Mouse (Mus musculus) spleen, postnatal 10 days (tissue): Measurements from ENCODE around the gene Rsph10b.
"Not testable (repeated sequence)": the region's sequence is repeated elsewhere in the genome, so short reads cannot be mapped to it uniquely, and the experiment has no call there.

ENCODE experiments used
- DNase-seq, 2 experiments: peaks; one replicate each; pipeline ENCODE4 v3.0.0; 2021 to 2022; ENCODE audit warnings: low spot score in 2 of 2

Rsph10b gene

DNA sequence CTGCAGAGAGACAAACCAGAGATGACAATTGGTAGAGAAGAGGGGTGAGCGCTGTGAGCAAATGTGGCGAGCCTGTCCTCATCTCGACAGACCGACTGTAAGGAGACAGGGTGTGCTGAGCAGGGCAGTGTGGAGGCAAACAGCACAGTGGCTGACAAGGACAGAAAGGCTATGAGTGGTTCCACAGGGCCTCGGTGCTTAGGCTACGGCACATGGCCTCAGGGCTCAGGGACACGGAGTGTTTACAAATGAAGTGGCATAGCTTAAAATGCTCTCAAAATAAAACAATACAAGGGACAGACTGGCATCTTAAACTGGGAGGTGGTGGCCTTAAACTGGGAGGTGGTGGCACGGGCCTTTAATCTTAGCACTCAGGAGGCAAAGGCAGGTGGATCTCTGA lies 60.4 kb downstream of the Rsph10b start:
- no peak for DNase-seq

DNA sequence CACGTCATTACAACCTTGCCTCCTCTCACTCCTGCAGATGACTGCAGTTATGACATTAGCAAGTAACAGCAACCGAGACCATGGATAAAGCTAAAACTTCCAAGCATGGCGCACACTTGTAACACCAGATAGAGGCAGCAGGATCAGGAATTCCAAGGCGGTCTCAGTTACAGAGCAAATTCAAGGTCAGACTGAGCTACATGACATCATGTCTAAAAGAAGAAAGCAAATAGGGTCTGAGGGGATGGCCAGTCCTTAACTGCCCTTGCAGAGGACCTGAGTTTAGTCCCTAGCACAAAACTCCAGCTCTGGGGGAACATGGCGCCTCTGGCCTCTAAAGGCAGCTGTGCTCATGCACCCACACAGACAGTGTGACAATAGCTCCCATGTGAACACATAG lies 61.0 kb downstream of the Rsph10b start:
- no peak for DNase-seq

DNA sequence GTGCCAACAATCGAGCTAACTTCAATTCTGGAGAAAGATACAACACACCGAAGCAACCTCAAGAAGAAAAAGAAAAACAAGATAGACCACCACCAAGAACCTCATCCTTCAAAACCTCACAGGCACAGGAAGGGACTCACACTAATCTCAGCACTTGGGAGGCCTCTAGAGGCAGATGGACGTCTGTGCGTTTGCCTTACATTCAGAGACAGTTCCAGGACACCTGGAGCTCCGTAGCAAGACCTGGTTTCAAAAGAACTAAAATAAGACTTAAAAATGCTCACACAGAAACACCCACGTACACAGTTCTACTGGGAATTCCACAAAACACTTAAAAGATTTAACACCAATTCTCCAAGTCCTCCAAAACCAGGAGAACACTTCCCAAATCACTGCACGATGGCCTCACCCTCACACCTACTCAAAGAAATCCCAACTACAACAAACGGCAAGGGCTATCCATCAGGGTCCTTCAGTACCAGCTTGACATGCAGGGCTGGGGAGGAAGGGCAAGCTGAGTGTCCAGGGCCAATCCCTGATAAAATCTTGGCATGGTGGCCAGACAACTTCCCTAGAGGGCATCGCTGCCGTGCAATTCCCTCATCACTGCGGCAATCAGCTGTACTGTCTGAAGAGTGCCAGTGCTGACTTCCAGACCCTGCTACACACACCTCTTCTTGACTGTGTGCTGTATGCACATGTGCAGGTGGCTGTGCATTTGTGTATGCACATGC lies 62.0 kb downstream of the Rsph10b start:
- no peak for DNase-seq

DNA sequence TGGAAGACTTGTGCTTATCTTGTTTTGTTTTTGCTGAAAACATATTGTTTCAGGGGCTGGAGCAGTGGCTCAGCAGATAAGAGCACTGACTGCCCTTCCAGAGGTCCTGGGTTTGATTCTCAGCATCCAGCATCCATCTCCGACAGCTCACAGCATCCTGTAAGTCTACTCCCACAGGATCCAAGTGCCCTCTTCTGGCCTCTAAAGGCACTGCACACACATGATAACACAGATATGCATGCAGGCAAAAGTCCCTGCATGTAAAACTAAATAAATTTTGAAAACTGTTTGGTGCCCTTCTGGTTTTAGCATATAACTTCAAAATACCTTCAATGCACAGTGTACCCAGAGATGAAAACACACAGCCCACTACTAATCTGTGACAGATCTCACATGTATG lies 66.6 kb downstream of the Rsph10b start:
- DNase-seq = peak in 1 of 2 experiments; percentile 61

DNA sequence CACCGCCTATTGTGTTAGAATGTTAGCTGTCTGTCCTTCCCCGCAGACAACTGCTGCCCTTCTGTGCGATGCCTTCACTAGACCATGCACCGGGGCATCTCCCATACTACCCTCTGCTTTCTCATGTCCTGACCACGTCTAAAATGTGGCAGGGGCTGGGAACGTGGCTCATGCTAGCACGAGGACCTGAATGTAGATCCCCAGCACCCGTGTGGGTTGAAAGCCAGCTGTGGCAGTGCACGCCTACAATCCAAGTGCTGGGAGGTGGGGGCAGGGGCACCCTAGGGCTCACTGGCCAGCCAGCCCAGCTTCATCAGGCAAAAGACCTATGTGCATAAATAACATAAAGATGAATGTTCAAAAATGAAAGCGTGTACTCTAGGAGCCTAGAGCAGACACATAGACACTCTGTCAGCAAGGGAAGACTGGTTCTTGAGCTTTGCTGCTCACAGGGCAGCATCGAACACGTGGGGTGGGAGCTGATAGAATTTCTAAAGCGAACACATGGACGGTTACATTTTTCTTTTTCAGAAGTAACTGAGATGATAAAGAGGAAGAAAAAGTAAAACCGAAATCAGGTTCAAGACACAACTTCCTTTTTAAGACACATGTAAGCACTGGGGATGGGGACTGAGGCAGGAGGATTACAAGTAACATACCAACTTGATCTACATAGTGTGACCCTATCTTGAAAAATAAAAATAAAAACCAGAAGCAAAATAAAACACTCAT lies 69.8 kb downstream of the Rsph10b start:
- no peak for DNase-seq

DNA sequence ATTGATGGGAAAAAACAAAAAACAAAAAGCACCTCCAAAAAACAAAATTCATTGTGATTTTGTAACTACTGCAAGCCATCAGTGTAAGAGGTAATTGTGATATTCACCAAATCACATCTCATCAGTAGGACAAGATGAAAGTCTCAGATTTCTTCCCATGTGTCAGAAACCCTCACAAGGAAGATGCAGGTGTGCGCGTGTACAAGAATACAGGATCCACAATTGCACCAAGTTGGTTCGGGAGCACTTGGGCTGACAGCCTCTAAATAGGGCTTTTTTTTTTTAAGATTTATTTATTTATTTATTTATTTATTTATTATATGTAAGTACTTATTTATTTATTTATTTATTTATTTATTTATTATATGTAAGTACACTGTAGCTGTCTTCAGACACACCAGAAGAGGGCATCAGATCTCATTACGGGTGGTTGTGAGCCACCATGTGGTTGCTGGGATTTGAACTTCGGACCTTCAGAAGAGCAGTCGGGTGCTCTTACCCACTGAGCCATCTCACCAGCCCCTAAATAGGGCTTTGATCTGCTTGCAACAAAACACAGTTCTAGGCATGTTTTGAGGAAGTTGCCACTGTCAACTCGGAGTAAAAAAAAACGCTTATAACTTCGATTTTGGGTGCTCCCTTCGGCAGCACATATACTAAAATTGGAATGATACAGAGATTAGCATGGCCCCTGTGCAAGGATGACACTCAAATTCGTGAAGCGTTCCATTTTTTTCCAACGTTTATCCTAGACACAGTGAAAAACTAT lies 80.7 kb downstream of the Rsph10b start:
- DNase-seq = not testable (repeated sequence)

DNA sequence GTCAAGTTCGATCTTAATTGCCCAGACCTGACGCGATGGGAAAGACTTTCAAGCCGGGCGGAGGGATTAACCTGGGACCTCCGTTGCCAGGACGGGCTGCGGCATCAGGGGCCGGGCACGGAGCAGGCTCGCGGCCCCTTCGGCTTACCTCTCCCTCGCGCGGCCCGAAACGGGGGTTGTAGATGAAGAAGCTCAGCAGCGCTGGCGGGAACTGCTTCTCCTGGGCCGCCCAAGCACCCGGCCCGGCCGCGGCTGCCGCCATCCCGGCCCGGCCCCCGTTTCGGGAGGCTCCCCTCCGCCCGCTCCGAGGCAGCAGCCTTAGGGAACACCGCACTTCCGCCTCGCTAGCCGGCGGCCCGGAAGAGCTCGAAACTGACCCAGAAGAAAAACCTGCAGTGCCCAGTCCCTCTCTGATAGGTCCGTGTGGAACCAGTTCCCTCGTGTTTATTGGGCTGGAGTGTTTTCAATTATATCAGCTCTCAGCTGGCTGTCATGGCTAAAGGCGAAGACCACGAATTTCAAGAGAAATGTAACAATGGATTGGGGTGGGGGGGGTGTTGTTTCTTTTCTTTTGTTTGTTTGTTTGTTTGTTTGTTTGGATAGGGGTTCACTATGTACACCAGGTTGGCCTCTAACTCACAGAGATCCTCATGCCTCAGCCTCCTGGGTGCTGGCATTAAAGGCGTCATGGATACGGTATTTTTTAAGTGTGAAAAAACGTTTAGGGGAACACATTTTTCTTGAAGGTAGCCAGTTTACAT lies 81.9 kb downstream of the Rsph10b start, which contains the start of gene Ccz1:
Gene Ccz1, minus strand, starts transcription at position 327 of the 761 bp plus-strand sequence.
- DNase-seq = peak; percentile 75 to 83

DNA sequence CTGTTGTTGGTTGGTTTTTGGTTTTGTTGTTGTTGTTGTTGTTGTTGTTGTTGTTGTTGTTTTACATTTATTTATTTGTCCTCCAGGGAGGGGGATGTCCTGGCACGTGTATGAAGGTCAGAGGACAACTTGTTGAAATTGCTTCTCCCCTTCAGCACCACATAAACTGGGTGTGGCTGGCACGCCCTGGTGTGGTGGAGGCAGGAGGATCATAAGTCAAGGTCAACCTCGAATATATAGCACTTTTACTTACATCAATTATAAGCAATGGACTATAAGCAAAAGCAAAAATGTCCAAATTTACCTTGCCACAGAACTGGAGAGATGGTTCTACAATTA lies 82.4 kb downstream of the Rsph10b start:
- no peak for DNase-seq

DNA sequence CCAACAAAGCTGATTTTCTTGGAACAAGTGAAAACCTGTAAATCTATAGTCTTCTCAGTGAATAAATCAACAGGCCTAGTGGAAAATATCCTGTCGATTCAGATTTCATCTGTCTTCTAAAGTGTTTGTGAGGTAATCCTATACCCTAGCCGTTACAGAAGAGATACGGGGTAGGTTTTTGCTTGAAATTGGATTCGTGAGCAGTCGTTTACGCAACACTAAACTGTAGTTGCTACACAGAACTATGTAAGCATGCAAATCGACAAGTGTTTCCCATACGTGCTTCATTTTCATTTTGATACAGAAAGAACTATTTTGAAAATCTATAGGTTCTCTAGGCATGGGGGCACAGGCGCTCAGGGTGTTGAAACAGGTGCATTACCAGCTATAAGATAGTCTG lies 83.0 kb downstream of the Rsph10b start:
- no peak for DNase-seq

DNA sequence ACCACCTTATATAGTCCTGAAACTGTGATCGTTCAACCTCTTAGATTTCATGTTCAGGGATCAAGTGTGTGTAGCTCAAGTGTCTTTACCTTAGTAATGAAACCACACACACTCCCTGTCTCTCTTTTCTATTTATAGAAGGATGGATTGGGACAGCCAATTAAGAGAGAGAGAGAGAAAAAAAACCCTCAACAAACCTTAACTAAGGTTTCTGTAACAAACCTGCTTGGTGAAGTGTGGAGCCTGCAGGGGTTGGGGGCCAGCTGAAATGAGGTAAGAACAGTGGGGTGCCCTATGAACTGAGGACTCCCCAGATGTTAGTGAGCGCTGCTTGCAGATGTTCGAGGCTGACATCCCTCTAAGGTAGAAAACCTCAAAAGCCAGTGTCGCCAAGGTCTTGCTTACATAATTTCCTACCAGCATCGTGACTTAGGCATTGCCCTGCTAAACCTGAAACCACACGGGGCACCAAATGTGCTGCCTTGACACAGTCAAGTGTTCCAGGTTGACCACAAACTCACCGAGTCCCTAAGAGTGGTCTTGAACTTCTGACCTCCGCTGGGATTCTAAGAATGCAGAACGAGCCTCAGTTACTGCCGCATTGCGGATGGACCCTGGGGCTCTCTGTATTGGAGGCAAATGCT lies 93.9 kb downstream of the Rsph10b start, which contains the start of gene Ocm:
Gene Ocm, minus strand, starts transcription at position 51 of the 644 bp plus-strand sequence.
- no peak for DNase-seq

DNA sequence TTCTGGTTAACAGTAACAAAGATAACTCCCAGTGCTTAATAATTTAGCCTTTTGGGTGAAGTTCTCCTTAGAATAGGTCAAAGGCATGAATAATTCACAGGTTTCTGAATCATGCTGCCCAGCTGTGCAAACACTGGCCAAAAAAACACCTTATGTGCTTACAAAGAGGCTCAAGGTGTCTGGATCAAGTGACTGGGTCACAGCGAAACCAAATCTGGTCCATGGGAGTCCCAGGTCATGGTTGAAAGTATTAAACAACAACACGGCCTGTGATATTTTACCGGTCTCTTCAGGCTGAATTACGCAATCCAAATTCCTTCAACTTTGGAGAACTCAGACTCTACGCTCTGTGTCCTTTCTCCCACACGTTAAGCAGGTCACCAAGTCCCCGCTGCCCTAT lies 99.7 kb downstream of the Rsph10b start:
- DNase-seq = no peak

DNA sequence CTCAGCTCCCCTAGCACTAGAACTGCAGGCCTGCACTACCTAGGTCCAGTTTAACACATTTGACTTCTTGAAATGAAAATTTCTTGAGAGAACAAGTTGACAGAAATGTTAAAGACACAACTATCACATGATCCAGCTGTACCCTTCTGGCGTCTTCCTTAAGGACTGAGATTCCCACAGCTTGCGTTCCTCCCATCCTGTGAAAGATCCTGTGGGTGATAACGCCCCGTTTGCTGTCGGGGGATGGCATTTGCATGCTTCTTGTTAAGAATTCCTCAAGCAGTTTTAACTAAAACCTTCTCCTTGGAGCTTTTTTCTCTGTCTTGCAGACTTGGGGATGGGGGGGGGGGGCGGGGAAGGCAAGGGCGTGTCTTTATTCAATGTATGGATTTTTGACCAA lies 101.7 kb downstream of the Rsph10b start:
- no peak for DNase-seq
